Mouse (Mus musculus): Measurements from ENCODE around the gene Olfr482.

Gene Olfr482

DNA sequence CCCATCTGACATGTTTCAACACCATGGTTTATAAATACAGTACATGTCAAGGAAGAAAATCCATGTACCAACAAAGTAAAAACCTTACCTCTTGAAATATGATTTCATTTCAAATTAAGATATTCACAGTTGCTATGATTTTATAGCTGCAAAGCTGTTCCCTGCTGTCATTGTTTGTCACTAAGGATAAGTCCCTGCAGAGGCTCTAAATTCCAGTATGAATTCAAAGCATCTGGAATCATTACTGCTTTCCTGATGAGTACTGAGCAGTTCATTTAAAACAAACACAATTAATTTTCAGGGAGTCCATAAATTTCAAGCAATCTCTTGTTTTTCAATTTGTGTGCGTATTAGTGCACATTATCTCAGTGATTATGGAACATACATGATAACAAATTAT lies at the start of gene Olfr482:
Gene Olfr482, minus strand, starts transcription at position 101 of the 400 bp plus-strand sequence.
- in situ Hi-C loops (cut with MboI; ENCODE audit: unreplicated experiment in 2 of 2) = no loop called here

DNA sequence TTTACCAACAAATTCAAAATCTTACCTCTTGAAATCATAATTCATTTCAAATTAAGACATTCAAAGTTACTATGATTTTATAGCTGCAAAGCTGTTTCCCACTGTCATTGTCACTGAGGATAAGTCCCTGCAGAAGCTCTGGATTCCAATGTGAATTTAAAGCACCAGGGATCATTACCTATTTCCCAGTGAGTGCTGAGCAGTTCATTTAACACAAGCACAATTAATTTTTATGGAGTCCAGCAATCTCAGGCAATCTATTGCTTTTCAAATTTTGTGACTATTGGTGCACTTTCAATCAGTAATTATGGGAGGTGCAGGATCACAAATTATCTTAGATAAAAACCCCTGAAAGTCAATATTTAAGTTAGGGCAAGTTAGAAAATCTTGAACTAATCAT lies 30.0 kb upstream of the Olfr482 start, which contains the start of gene Olfr484:
Gene Olfr484, minus strand, starts transcription at position 101 of the 400 bp plus-strand sequence.
- in situ Hi-C loops (cut with MboI; ENCODE audit: unreplicated experiment in 2 of 2) = no loop called here

DNA sequence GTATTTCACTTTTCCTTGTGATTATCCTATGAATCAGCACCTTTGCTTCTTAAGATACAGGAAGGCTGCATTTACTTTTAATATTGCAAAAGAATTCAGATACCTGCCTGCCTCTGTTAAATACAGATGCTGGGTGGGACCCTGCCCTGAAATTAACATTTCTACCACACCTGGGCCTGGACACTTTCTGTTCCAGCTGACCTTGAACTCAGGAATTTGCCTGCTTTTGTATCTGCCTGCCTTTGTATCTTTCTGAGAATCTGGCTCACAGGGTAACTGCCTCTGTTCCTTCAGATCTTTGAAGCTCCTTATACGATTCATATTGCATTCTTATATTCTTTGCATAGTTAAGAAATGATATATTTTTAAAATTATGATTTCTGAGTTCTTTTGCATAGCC lies 24.0 kb upstream of the Olfr482 start:
- in situ Hi-C loops (cut with MboI; ENCODE audit: unreplicated experiment in 2 of 2) = no loop called here

DNA sequence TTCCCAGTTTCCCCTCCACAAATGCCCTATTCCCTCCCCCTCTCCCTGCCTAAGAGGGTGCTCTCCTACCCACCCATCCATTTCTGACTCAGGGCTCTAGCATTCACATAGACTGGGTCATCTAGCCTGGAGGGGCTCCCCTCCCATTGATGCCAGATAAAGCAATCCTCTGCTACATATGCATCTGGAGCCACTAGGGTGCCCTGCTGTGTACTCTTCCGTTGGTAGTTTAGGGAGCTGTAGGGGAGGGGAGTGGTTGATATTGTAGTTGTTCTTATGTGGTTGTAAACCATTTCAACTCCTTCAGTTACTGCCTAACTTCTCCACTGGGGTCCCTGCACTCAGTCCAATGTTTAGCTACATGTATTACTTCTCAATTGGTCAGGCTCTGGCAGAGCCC lies 23.3 kb upstream of the Olfr482 start:
- in situ Hi-C loops (cut with MboI; ENCODE audit: unreplicated experiment in 2 of 2) = no loop called here

DNA sequence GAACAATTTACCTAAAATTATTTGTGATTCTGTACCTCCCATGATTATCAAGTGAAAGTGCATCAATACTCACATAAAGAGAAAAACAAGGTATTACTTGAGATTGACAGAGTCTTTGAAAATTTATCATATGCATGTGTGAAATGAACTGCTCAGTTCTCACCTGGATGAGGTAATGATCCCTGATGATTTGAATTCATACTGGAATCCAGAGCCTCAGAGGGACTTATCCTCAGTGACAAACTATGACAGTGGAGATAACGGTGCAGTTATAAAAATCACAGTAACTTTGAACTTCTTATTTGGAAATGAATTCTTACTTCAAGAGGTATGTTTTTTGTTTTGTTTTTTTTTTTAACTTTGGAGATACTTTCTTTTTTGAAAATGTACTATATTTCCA lies 3.2 kb upstream of the Olfr482 start, which contains the start of gene Olfr483:
Gene Olfr483, plus strand, starts transcription at position 301 of the 400 bp plus-strand sequence.
- in situ Hi-C loops (cut with MboI; ENCODE audit: unreplicated experiment in 2 of 2) = no loop called here

DNA sequence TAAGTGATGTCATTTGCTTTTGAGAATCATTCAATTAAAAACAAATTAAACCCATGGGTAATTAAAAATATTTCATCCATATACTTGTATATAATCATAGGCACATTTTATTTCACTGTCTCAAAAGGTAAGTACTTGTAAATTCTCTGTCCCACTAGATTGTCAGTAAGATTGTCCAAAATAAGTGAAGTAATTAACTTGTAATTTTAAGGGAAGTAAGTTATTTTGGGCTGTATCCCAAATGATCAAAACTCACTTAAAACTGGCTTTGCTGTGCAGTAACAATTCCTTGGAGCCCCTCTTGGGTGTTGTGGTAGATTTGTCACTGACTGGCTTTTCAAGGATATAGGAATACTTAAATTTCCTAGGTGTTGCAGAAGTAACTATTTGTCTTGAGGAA lies 17.8 kb downstream of the Olfr482 start, which contains the start of gene Olfr481:
Gene Olfr481, plus strand, starts transcription at position 301 of the 400 bp plus-strand sequence.
- in situ Hi-C loops (cut with MboI; ENCODE audit: unreplicated experiment in 2 of 2) = no loop called here

DNA sequence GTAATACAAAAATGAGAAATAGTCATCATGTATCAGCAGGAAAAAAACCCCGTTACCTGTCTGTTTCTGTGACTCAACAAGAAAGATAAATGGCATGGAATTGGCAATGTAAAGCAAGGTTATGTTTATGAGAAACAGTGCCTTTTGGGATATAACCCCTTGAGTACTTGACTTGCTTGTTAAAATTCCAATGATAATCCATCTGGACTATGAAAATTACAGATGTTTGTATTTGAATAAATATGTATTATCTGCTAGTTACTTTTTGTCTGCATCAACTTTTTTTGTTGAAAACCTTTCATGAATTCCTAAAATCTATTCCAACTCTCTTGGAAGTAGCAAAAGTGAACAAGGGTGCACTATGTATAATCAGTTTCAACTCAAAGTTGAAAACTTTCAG lies 30.1 kb downstream of the Olfr482 start, which contains the start of gene Olfr480:
Gene Olfr480, minus strand, starts transcription at position 101 of the 400 bp plus-strand sequence.
- in situ Hi-C loops (cut with MboI; ENCODE audit: unreplicated experiment in 2 of 2) = no loop called here

DNA sequence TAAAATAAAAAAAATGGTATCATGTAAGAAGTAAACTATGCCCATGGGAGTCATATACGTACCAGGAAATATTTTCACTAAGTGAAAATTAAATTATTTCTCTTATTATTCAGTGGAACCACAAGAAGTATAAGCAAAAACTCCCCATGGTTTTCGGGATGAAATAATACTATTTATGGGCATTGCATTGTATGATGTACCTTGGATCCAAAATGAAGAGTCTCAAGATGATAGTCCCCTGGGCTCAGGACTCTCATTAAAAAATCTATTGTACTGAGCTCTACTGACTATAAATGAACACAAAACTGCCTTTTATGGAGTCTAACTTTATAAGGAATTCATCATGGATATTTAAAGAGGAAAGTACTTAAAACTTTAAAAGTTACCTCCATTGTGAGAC lies 47.0 kb downstream of the Olfr482 start, which contains the start of gene Olfr479:
Gene Olfr479, plus strand, starts transcription at position 301 of the 400 bp plus-strand sequence.
- in situ Hi-C loops (cut with MboI; ENCODE audit: unreplicated experiment in 2 of 2) = no loop called here

Data from v-Abl transformed pro-B cells (cell line).